In the genomic region with DNA sequence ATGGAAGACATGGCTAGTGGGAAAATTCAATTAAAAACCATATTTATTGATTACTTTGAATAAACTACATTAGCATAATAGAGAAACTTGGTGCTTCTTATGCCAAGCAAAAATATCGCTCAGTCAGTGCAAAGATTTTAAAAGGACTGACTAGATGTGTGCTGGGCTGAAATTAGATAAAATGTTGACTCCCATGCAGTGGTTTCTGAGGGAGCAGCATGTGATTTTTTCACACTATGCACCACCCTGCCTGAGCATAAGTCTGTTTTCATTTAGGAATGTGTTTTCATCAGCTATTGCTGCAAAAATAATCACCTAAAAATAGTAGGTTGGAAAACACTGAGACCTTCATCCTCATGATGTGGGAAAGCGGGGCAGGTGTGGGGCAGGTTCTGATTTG, we compare ENCODE assay signal across 14 mouse cellular contexts.
"Had no signal": no experiment of that assay in that cellular context is flagged by ENCODE, and none has a peak within 500 bp of the region (broad histone marks: within the 10 kb centered on the region; RNA-seq: fewer than 3 reads in every experiment).

No protein-coding gene starts in this region.

- H3K36me3 ChIP-seq: limb, embryonic 13.5 days; liver, embryonic 15.5 days; midbrain, embryonic 13.5 days; neural tube, embryonic 15.5 days had no signal

- ATAC-seq: lung, postnatal 0 days; midbrain, embryonic 13.5 days had no signal

- H3K9me3 ChIP-seq: limb, embryonic 13.5 days; liver, embryonic 15.5 days; midbrain, embryonic 13.5 days; neural tube, embryonic 15.5 days had no signal

- DNase-seq: kidney, adult 9 months; lung, adult 2 months; lung, postnatal 36 days; thymus, adult 2 months; thymus, postnatal 25 days had no signal

- H3K27ac ChIP-seq: kidney, postnatal 0 days; liver, embryonic 15.5 days; midbrain, embryonic 13.5 days; neural tube, embryonic 15.5 days; stomach, postnatal 0 days had no signal

- H3K27me3 ChIP-seq: limb, embryonic 13.5 days; liver, embryonic 15.5 days; midbrain, embryonic 13.5 days; neural tube, embryonic 15.5 days had no signal

- H3K4me1 ChIP-seq: liver, embryonic 15.5 days; midbrain, embryonic 13.5 days; neural tube, embryonic 15.5 days had no signal

- H3K4me2 ChIP-seq: limb, embryonic 13.5 days; liver, embryonic 11.5 days; liver, embryonic 15.5 days; midbrain, embryonic 13.5 days; neural tube, embryonic 15.5 days had no signal

- H3K4me3 ChIP-seq: limb, embryonic 13.5 days; liver, embryonic 15.5 days; midbrain, embryonic 13.5 days; myocyte; neural tube, embryonic 15.5 days had no signal

- H3K9ac ChIP-seq: limb, embryonic 13.5 days; liver, embryonic 15.5 days; midbrain, embryonic 13.5 days; neural tube, embryonic 15.5 days had no signal
